Mouse (Mus musculus) thymus, adult 2 months (tissue): ENCODE measurements around the gene Gtpbp2.

Experiments
- CTCF ChIP-seq: fragments of 200-500 bp; IDR thresholded peaks from 2 replicates; pipeline ENCODE4 v1.5.1; 2012; ENCODE audit warnings: mild to moderate bottlenecking, control low read depth, low read length, moderate library complexity, borderline replicate concordance; ENCODE audit not compliant: control insufficient read depth, poor library complexity, insufficient read depth; ENCODE audit errors: extremely low read depth
- POLR2A ChIP-seq: fragments of 200-500 bp; IDR thresholded peaks from 2 replicates; pipeline ENCODE4 v1.6.1; 2012; ENCODE audit warnings: mild to moderate bottlenecking, low read length, control low read depth, moderate library complexity; ENCODE audit not compliant: control insufficient read depth, poor library complexity, insufficient read depth; ENCODE audit errors: extremely low read depth

DNA sequence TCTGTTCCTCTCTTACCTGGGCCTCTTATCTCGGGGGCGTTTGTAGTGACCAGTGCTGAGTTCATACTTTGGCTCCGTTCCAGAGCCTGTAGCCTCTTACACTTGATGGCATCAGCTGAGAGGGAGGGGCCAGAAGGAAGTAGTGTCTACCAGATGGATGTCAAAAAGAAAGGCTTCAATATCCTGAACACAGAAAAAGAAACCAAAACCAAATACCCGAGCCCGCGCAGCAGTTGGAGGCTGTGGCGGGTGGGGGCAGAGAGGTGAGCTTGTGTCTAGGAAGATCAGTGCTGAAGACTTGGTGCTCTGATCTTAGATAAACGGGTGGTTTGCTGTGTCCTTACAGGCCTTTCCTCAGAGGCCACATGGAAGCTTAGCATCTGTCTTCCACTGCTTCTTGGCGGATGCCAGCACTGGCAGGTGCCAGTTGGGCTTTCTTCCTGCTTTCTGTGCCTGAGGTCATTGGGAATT is 2.2 kb downstream of the Gtpbp2 start:
- no peak for TF ChIP-seq POLR2A
- TF ChIP-seq CTCF: no peak
